Mouse (Mus musculus) CH12.LX (cell line): ENCODE measurements around the gene Nfix. TPM values are rescaled to one million over a fixed set of nuclear protein-coding genes. Genes with fewer than 3 reads are reported as not detected.

ENCODE experiments used
- DNase-seq: peaks from one replicate; pipeline ENCODE4 v3.0.0-alpha.2; 2013; ENCODE audit errors: extremely low read depth
- H3K27ac ChIP-seq: 2 replicates; pipeline ENCODE4 v1.5.1; 2012; ENCODE audit warnings: low read depth, mild to moderate bottlenecking, control low read depth, moderate library complexity; ENCODE audit not compliant: insufficient read depth
- H3K27me3 ChIP-seq: replicated peaks from 2 replicates; pipeline ENCODE3; 2012; ENCODE audit warnings: inconsistent platforms
- H3K36me3 ChIP-seq, 2 experiments: replicated peaks in 1 of 2; 2 replicates each; pipeline versions ENCODE3 to v1.6.1; 2012; ENCODE audit warnings: inconsistent platforms in 1 of 2, low read length in 1 of 2, mild to moderate bottlenecking in 1 of 2, mixed read lengths in 1 of 2, moderate library complexity in 1 of 2; ENCODE audit not compliant: control insufficient read depth in 1 of 2, insufficient read depth in 1 of 2
- H3K4me1 ChIP-seq, 2 experiments: 2 replicates each; pipeline ENCODE4 v1.6.1; 2012; ENCODE audit warnings: inconsistent platforms in 1 of 2, moderate library complexity in 1 of 2; ENCODE audit not compliant: insufficient read depth in 2 of 2, control insufficient read depth in 1 of 2
- H3K4me2 ChIP-seq: 2 replicates; pipeline ENCODE4 v1.6.1; 2012; ENCODE audit warnings: low read depth, mild to moderate bottlenecking, control low read depth; ENCODE audit not compliant: poor library complexity, insufficient read depth, severe bottlenecking
- H3K4me3 ChIP-seq, 3 experiments: fragments of 150-350 bp in 1 of 3; sonication (generic) in 1 of 3; replicated peaks in 1 of 3; 2 replicates each; pipeline versions ENCODE3 to v1.5.1; 2011 to 2012; ENCODE audit warnings: low read depth in 2 of 3, low read length in 2 of 3, mild to moderate bottlenecking in 2 of 3, moderate library complexity in 2 of 3, control low read depth in 1 of 3, improper control_type of control experiment in 1 of 3, inconsistent platforms in 1 of 3, mixed read lengths in 1 of 3; ENCODE audit not compliant: poor library complexity in 1 of 3
- H3K79me2 ChIP-seq: replicated peaks from 2 replicates; pipeline ENCODE4 v1.6.1; 2012; ENCODE audit warnings: mild to moderate bottlenecking, moderate library complexity; ENCODE audit not compliant: control insufficient read depth, poor library complexity, insufficient read depth, severe bottlenecking; ENCODE audit errors: extremely low read depth
- H3K9ac ChIP-seq: 2 replicates; pipeline ENCODE4 v1.6.1; 2012; ENCODE audit warnings: low read depth, mild to moderate bottlenecking, control low read depth, moderate library complexity; ENCODE audit not compliant: insufficient read depth
- H3K9me3 ChIP-seq: replicated peaks from 2 replicates; pipeline ENCODE3; 2012; ENCODE audit warnings: low read length, inconsistent platforms, mixed read lengths
- BHLHE40 ChIP-seq: IDR thresholded peaks from 2 replicates; pipeline ENCODE4 v1.6.1; 2011; ENCODE audit warnings: mild to moderate bottlenecking, low read depth, low read length, improper control_type of control experiment
- E2F4 ChIP-seq: IDR thresholded peaks from 2 replicates; pipeline ENCODE4 v1.6.1; 2011; ENCODE audit warnings: low read depth, low read length, improper control_type of control experiment; ENCODE audit not compliant: insufficient replicate concordance
- HCFC1 ChIP-seq: IDR thresholded peaks from 2 replicates; pipeline ENCODE4 v1.6.1; 2012; ENCODE audit warnings: low read depth, mild to moderate bottlenecking, inconsistent platforms, low read length, improper control_type of control experiment
- JUN ChIP-seq: IDR thresholded peaks from 2 replicates; pipeline ENCODE4 v1.6.1; 2011; ENCODE audit warnings: low read depth, mild to moderate bottlenecking, low read length, improper control_type of control experiment, moderate library complexity; ENCODE audit not compliant: insufficient read depth
- MAX ChIP-seq: IDR thresholded peaks from 2 replicates; pipeline ENCODE4 v1.6.1; 2011; ENCODE audit warnings: low read length, improper control_type of control experiment
- MEF2A ChIP-seq: IDR thresholded peaks from 2 replicates; pipeline ENCODE4 v1.6.1; 2014; ENCODE audit warnings: low read depth, mild to moderate bottlenecking, inconsistent platforms, low read length, improper control_type of control experiment, borderline replicate concordance
- MXI1 ChIP-seq: IDR thresholded peaks from 2 replicates; pipeline ENCODE4 v1.6.1; 2011; ENCODE audit warnings: mild to moderate bottlenecking, low read depth, low read length, improper control_type of control experiment
- MYC ChIP-seq: IDR thresholded peaks from 2 replicates; pipeline ENCODE4 v1.6.1; 2011; ENCODE audit warnings: low read depth, mild to moderate bottlenecking, improper control_type of control experiment, low read length
- NELFE ChIP-seq: IDR thresholded peaks from 2 replicates; pipeline ENCODE4 v1.6.1; 2011; ENCODE audit warnings: low read depth, low read length, improper control_type of control experiment
- NRF1 ChIP-seq: IDR thresholded peaks from 2 replicates; pipeline ENCODE4 v1.6.1; 2014; ENCODE audit warnings: low read depth, mild to moderate bottlenecking, inconsistent platforms, low read length, improper control_type of control experiment, moderate library complexity
- PAX5 ChIP-seq: IDR thresholded peaks from 2 replicates; pipeline ENCODE4 v1.6.1; 2012; ENCODE audit warnings: low read length, inconsistent platforms, mixed read lengths
- POLR2AphosphoS2 ChIP-seq: IDR thresholded peaks from 2 replicates; pipeline ENCODE4 v1.6.1; 2011; ENCODE audit warnings: low read depth, low read length, improper control_type of control experiment
- SIN3A ChIP-seq: IDR thresholded peaks from 2 replicates; pipeline ENCODE4 v1.6.1; 2012; ENCODE audit warnings: low read length, improper control_type of control experiment, inconsistent platforms
- SMC3 ChIP-seq: IDR thresholded peaks from 2 replicates; pipeline ENCODE4 v1.6.1; 2011; ENCODE audit warnings: low read depth, low read length, improper control_type of control experiment
- TBP ChIP-seq: conservative IDR thresholded peaks from 2 replicates; pipeline ENCODE4 v1.6.1; 2011; ENCODE audit warnings: low read depth, low read length, improper control_type of control experiment
- USF1 ChIP-seq: IDR thresholded peaks from 2 replicates; pipeline ENCODE4 v1.6.1; 2014; ENCODE audit warnings: low read depth, mild to moderate bottlenecking, inconsistent platforms, low read length, improper control_type of control experiment
- USF2 ChIP-seq: conservative IDR thresholded peaks from 2 replicates; pipeline ENCODE4 v1.6.1; 2011; ENCODE audit warnings: low read depth, low read length, improper control_type of control experiment
- ZKSCAN1 ChIP-seq: IDR thresholded peaks from 2 replicates; pipeline ENCODE4 v1.6.1; 2012; ENCODE audit warnings: low read depth, inconsistent platforms, low read length, improper control_type of control experiment, borderline replicate concordance
- ZMIZ1 ChIP-seq: IDR thresholded peaks from 2 replicates; pipeline ENCODE4 v1.6.1; 2012; ENCODE audit warnings: low read depth, mild to moderate bottlenecking, inconsistent platforms, low read length, improper control_type of control experiment
- dilution Hi-C: fragments of 300-500 bp; cut with MboI; formaldehyde crosslinking; loops from 2 replicates; pipeline ENCODE4 v1.14.3; 2020; ENCODE audit warnings: low sequenced_read_pairs; ENCODE audit not compliant: extremely low pct_unique_long_range_greater_than_20kb, extremely low pct_ligation_motif_present
- in situ Hi-C: fragments of 300-500 bp; cut with MboI; formaldehyde crosslinking; loops from 3 replicates; pipeline ENCODE4 v1.14.3; 2019; ENCODE audit warnings: low sequenced_read_pairs, low pct_ligation_motif_present, low pct_unique_long_range_greater_than_20kb, mixed read lengths
- polyA plus RNA-seq: library from polyadenylated mRNA; unstranded; fragments of >175 nt; gene quantifications from 2 replicates; pipeline ENCODE4 v1.2.1, GENCODE M21; 2012; ENCODE audit warnings: low read depth; ENCODE audit not compliant: insufficient read length
- total RNA-seq, 2 experiments: library from RNA; depleted of rRNA; stranded (reverse); fragments of 300-350 nt in 1 of 2; fragments of >200 nt in 1 of 2; gene quantifications; 2 replicates each; pipeline ENCODE4 v1.2.3; 2012 to 2014

Gene Nfix
- total and polyA plus RNA-seq, 3 experiments: 0.09 to 10.5 (median 1.1) TPM

DNA sequence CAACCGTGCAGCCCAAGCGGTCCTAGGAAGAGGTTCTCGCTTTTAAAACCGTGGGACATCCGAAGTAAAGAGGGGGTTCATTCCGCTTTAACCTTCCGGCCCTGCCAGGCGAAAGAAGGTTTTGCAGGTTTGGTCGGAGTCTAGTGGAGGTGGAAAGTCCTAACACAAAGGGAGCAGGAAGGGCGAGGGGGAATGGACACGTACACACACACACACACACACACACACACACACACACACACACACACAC is 14.7 kb downstream of the Nfix start:
- Histone ChIP-seq H3K4me3 (no peak overlapping the region), H3K9ac (no peak overlapping the region), H3K4me1 (no peaks in the 10 kb centered on the region), H3K9me3 (no peaks in the 10 kb centered on the region), H3K36me3 (no peaks in the 10 kb centered on the region), H3K79me2 (no peaks in the 10 kb centered on the region), H3K27me3 (peaks cover 93% of the 10 kb centered on the region), H3K4me2 (no peak overlapping the region), H3K27ac (no peak overlapping the region)
- DNase-seq: no peak
- dilution Hi-C loops (no loop called here), in situ Hi-C loops (no loop called here)
- TF ChIP-seq NRF1 (no peak), E2F4 (no peak), HCFC1 (no peak), MXI1 (no peak), USF2 (no peak), BHLHE40 (no peak), POLR2AphosphoS2 (no peak), ZKSCAN1 (no peak), MAX (no peak)

DNA sequence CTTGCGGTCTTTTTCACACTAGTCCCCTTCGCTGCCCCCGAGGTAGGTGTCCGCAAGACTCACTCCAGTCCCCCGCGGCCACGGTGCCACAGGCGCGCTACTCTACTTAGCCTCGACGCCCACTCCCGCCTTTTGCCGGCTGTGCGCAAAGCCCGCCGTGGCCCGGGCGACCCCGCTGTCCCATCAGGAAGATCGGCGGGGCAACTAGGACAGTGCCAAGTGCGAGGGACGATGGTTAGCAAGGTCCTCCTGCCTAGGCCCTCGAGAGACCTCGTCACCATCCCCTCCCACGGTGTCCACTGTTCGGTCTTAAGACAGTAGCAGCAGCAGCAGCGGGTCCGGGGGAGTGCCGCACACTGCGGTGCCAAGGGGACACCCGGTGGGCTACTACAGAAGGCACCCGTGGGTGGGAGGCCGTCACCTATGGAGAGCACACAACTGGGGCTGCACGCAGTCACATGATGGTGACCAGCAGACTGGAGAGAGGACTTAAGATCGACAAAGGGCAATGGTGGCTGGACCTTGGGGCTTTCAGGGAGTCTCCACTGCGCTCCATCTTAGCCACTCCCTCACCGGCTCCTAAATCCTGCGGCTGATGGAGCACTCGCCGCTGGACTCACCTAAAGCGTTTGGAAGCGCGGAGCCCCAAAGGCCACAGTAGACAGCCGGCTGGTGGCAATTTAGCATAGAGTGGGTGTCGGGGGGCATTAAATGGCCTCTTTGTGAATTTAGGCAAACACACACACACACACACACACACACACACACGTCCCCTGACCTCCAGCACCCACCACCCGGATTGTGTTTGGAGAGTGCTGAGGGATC is 15.3 kb downstream of the Nfix start:
- Histone ChIP-seq H3K4me1 (no peaks in the 10 kb centered on the region), H3K9ac (no peak overlapping the region), H3K4me3 (no peak overlapping the region), H3K9me3 (no peaks in the 10 kb centered on the region), H3K27ac (no peak overlapping the region), H3K4me2 (no peak overlapping the region), H3K36me3 (no peaks in the 10 kb centered on the region), H3K79me2 (no peaks in the 10 kb centered on the region), H3K27me3 (peaks cover 91% of the 10 kb centered on the region)
- no peak for TF ChIP-seq NRF1
- TF ChIP-seq NELFE: no peak
- TF ChIP-seq MEF2A: no peak
- no peak for TF ChIP-seq MYC
- TF ChIP-seq SIN3A: no peak
- TF ChIP-seq PAX5: no peak
- no peak for TF ChIP-seq ZMIZ1
- TF ChIP-seq JUN: no peak
- no peak for TF ChIP-seq BHLHE40
- TF ChIP-seq SMC3: no peak
- no peak for TF ChIP-seq TBP
- TF ChIP-seq USF1: no peak
- dilution Hi-C loops: no loop called here
- in situ Hi-C loops: no loop called here
- no peak for DNase-seq
